Mouse (Mus musculus) adrenal gland, adult 18-20 months (tissue): Measurements from ENCODE around the gene Med6. TPM values are rescaled to one million over a fixed set of nuclear protein-coding genes. Genes with fewer than 3 reads are reported as not detected.

Source experiments
- DNase-seq, 2 experiments: peaks; one replicate each; pipeline ENCODE4 v3.0.0; 2021 to 2022; ENCODE audit warnings: low spot score in 2 of 2
- long read RNA-seq, 2 experiments: library from polyadenylated mRNA; stranded (forward); transcript quantifications; one replicate each; pipeline ENCODE4 v2.0.0; 2021
- total RNA-seq, 2 experiments: library from RNA; stranded (reverse); gene quantifications; 1 replicate in 1 of 2; 2 replicates in 1 of 2; pipeline ENCODE4 v1.2.3; 2021

Gene Med6
- 10 to 100 TPM; 21.8 to 24.2 TPM for total RNA-seq
- long read RNA-seq, experiment 1, partial matches to known transcripts = 0 of 2 reads
- long read RNA-seq, experiment 1, other reads (novel, unspliced or antisense) = 1 of 2 reads
- long read RNA-seq, experiment 2, transcript Med6-204 (8 exons, 1,059 nt) = major isoform, 18 of 22 reads
- long read RNA-seq, experiment 2, partial matches to known transcripts = 1 of 22 reads
- long read RNA-seq, experiment 2, other reads (novel, unspliced or antisense) = 3 of 22 reads

DNA sequence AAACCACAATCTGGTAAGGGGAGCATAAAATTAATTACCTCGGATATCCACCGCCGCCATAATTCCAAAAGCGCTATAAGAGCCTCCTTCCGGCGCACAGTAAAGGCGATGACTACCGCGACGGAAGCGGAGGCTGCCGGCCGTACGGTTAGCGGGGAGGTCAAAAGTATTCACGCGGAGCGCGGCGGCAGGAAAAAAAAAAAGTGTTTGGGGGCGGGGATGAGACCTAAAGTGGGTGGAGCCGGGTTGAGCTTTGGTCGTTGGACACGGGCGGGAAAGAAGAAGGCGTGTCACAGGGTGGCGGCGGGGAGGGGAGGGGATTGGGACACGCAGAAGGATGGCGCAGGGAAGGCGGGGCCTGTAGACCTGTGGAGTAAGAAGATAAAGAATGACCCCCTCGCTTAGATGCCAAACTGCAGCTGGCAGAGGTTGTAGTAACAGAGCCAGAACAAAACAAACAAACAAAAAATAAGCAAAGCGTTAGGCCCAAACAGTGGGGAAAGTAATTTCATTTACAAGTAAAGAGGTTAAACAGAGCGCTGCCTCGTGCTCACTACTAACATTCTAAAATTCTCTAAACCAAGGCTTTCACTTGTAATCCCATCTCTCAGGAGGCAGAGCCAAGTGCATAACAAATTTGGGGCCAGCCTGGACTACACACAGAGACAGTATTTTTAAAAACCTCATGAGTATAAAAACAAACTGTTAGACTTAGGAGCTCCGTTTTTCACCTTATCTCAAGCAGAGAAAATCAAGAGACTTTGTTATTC lies at the start of gene Med6:
Gene Med6 (minus strand): TSS at position 107 of the 770 bp plus-strand sequence.
- DNase-seq = peak; percentile 91 to 92

DNA sequence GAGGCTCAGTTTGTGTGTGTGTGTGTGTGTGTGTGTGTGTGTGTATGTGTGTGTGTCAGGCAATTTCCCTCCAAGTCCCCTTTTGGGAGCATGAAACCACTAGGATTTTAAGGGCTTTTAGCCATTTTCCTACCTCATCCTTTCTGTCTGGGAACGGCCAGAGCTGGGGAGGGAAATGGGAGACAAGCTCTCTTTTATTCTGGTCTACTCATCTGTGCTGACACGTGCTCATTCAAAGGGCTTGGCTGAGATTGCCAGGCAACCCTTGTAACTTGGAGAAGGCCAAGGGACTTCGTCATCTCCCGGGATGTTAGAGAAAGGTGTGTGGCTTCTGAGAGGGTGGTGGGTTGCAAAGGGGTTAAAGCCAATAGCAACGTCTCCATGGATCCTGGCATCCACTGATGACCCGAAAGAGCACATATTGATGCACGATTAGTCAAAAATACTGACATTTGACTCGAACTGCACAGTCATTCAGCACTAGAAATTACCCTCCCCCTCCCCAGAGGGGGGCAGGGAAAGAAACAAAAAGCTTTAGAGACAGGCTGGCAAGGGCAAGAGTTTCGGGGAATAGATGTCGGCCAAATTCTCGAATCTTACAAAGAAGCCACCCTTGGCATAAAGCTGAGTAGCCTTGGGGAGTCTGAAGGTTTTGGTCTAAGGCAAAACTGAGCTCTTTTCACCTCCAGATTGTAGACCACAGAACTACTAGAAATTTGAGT lies 47.7 kb upstream of the Med6 start:
- no peak for DNase-seq

GRCm38 (mm10) chr12:81640656-81641055 lies 45.8 kb upstream of the Med6 start:
- DNase-seq = no peak

DNA sequence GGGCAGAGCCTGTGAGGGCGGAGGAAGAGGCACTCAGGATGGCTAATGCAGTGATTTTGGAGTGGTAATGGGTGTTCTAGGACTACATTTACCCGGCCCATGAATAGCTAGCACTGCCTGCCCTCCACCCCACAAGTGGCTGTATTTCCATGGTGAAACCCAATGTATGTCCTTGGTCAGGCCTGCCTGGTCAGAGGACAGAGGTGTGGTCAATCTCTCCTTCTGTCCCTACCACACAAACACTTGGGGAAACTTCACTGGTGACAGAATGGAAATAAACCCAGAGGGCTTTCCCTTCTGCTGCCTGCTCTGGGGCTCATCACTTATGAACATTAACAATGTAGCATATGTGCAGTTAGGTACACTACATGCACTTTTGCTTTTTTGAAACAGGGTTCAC lies 38.4 kb upstream of the Med6 start:
- DNase-seq = no peak

GRCm38 (mm10) chr12:81631661-81632401 lies 37.0 kb upstream of the Med6 start:
- peak; percentile 12 to 30 for DNase-seq

DNA sequence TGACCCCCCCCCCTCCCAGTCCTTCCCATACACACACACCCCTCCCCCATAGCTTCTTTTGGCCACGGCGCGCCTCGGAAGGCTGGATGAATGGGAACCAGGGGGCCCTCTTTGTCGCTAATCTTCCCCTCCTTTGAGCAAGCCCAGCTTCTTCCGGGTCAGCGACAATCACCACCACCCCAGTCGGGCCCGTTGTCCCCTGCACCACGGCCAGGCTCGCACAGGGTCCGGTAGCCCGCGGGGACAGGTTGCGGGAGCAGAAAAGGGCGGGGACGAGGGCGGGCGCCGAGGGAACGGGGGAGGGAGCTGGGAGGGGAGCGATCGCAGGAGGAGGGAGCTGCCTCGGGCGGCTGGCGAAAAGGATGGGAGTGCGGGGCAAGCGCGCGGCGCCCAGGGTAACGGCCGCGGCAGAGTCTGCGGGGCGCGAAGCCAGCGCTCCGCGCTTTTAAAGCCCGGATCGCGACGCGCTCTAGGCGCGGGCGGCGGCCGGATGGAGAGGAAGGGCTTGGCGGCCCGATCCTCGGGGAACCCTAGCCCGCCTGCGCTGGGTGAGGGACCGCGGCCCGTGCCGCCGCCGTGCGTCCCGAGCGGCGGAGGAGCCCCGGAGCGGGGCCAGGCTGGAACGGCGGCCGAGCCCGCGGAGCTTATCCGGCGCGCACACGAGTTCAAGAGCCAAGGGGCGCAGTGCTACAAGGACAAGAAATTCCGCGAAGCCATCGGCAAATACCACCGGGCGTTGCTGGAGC lies 36.3 kb upstream of the Med6 start, which contains the start of gene Ttc9:
Gene Ttc9 (plus strand): TSS at position 335 of the 746 bp plus-strand sequence.
- DNase-seq = peak; percentile 26 to 35

- peak in 1 of 2 experiments; percentile 2 for DNase-seq
Measured at GRCm38 (mm10) chr12:81630520-81630914, 35.7 kb upstream of the Med6 start.

- DNase-seq = no peak
Measured at GRCm38 (mm10) chr12:81628091-81628490, 33.3 kb upstream of the Med6 start.

GRCm38 (mm10) chr12:81627426-81627825 lies 32.6 kb upstream of the Med6 start:
- DNase-seq = no peak

DNA sequence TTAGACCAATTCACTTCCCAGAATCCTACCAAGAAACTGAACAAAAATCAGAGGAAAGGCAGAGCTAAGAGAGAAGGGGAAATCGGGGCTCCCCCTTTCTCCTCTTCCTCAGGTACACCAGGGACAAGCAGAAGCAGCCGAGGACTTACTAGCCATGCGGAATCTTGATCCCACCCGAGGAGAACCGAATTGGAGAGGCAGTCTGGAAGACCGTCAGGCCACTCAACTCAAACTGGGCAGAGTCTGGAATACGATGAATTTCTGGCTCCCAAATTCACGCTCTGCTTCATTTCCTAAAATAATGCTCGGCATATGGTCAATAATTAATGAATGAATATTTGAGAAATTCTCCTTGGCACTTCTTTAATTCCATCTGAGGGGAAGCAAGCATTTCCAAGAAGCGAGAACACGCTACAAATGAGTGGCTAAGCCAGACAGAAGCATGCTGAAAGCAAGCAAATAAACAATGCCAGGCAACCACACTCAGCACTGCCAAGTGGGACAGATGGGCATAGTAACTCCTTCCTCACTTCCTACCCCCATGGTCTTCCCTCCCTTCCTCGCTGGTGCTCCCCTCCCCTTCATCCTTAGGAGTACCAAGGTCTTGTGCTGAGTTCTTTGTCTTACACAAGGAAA lies 31.5 kb upstream of the Med6 start:
- DNase-seq = no peak

GRCm38 (mm10) chr12:81623377-81623776 lies 28.6 kb upstream of the Med6 start:
- no peak for DNase-seq

GRCm38 (mm10) chr12:81619302-81619701 lies 24.5 kb upstream of the Med6 start:
- DNase-seq = peak; percentile 65 to 71

DNA sequence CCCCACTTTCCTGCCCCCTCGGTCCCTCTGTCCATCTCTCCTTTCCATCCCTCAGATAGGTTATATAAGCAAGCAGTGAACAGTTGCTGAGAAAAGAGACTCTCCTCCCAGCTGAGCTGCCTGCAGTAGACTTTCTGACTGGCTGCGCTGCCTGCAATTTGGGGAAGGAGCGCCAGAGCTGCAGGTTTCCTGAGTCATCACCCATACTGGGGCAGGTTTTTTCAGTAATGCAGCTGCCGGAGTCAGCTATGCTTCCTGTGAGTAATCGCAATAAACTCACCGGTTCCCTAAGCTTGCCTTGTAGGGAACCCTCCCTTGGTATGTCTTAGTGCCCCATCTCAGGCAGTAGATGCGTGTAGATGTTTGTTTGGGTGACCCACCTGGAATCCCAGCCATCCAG lies 22.2 kb upstream of the Med6 start:
- no peak for DNase-seq

GRCm38 (mm10) chr12:81615807-81616206 lies 21.0 kb upstream of the Med6 start:
- DNase-seq = no peak

GRCm38 (mm10) chr12:81609445-81609844 lies 14.6 kb upstream of the Med6 start:
- no peak for DNase-seq

GRCm38 (mm10) chr12:81604995-81605784 lies 10.4 kb upstream of the Med6 start:
- DNase-seq = no peak

DNA sequence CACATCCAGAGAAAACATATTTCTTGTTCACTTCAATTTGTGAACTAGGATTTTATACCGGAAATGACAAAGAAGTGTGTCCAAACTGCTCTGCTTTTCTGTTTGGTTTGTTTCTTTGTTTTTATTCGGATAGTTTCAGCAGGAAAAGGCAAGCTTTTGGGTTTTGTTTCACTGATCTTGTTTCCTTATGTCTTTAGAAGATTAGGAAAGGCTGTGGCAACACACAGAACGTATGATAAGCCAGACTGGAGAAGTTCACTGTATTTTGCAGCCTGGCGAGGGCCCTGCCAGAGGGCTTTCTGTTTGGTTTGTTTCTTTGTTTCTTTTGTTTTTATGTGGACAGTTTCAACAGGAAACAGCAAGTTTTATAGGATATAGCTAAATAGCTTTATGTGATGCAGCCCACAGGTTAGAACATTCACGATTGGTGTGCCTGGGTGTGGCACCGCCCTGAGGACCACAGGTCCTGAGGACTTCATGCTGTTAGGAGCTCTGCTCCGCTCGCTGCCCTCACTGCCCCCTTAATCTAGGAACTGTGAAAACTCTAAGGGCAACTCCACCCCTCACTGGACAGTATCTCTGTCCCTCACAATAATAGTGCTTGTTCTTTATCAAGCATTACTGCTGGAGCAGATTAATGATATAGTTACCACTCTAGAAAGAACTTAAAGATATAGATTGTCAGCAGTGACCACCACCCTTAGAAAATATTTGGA lies 1.9 kb upstream of the Med6 start:
- DNase-seq = no peak

DNA sequence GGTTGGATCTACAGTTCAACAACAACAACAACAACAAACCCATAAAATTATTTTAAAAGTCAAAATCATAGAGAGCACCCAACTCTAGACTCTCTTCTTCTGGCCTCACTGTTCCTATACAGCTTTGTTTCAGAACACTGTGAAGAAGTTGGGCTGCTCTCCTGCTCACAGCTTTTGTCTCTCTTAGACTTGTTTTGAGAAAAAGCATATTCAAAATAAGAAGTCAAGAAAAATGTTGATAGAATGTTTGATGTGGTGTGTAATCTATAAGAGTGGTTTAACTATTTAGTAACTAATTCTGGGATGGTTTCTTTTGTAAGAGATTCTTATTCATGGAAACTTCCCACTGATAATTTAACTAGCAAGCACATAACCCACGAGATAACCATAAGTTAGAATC lies 26.4 kb downstream of the Med6 start, which contains the start of gene Adam21:
Gene Adam21 (minus strand): TSS at position 101 of the 400 bp plus-strand sequence.
- DNase-seq = no peak
